Mouse (Mus musculus): ENCODE measurements around the gene Agbl1. TPM values are rescaled to one million over a fixed set of nuclear protein-coding genes. Genes with fewer than 3 reads are reported as not detected.
A peak's percentile ranks its signal among the peaks of the same experiment; 100 is the strongest.

The Agbl1 gene
- total RNA-seq, 2 experiments from 2014 or later, result 0.15 TPM; not detected in 1

GRCm38 (mm10) chr7:76381986-76382385, 152.3 kb downstream of the Agbl1 start:
- no peak for ATAC-seq (ENCODE audit: poor library complexity, severe bottlenecking)

- ATAC-seq (ENCODE audit: poor library complexity, severe bottlenecking), result no peak
Observed at GRCm38 (mm10) chr7:76389240-76389639, 159.6 kb downstream of the Agbl1 start.

- peak; percentile 26 for ATAC-seq (ENCODE audit: poor library complexity, severe bottlenecking)
Observed at GRCm38 (mm10) chr7:76392296-76392940, 162.7 kb downstream of the Agbl1 start.

- ATAC-seq (ENCODE audit: poor library complexity, severe bottlenecking), result peak; percentile 87
Observed at GRCm38 (mm10) chr7:76392941-76393817, 163.5 kb downstream of the Agbl1 start.

GRCm38 (mm10) chr7:76407930-76408557, 178.4 kb downstream of the Agbl1 start:
- no peak for ATAC-seq (ENCODE audit: poor library complexity, severe bottlenecking)

GRCm38 (mm10) chr7:76409020-76409419, 179.3 kb downstream of the Agbl1 start:
- no peak for ATAC-seq (ENCODE audit: poor library complexity, severe bottlenecking)

GRCm38 (mm10) chr7:76410403-76411180, 180.9 kb downstream of the Agbl1 start:
- no peak for ATAC-seq (ENCODE audit: poor library complexity, severe bottlenecking)

GRCm38 (mm10) chr7:76411933-76412587, 182.4 kb downstream of the Agbl1 start:
- ATAC-seq (ENCODE audit: poor library complexity, severe bottlenecking), result peak; percentile 87

- no peak for ATAC-seq (ENCODE audit: poor library complexity, severe bottlenecking)
Observed at GRCm38 (mm10) chr7:76416084-76416597, 186.5 kb downstream of the Agbl1 start.

GRCm38 (mm10) chr7:76438581-76438980, 208.9 kb downstream of the Agbl1 start:
- ATAC-seq (ENCODE audit: poor library complexity, severe bottlenecking), result no peak

- ATAC-seq (ENCODE audit: poor library complexity, severe bottlenecking), result no peak
Observed at GRCm38 (mm10) chr7:76438988-76439387, 209.3 kb downstream of the Agbl1 start.

GRCm38 (mm10) chr7:76462361-76463001, 232.8 kb downstream of the Agbl1 start:
- no peak for ATAC-seq (ENCODE audit: poor library complexity, severe bottlenecking)

GRCm38 (mm10) chr7:76466427-76466826, 236.7 kb downstream of the Agbl1 start:
- ATAC-seq (ENCODE audit: poor library complexity, severe bottlenecking), result no peak

- no peak for ATAC-seq (ENCODE audit: poor library complexity, severe bottlenecking)
Observed at GRCm38 (mm10) chr7:76474233-76474632, 244.5 kb downstream of the Agbl1 start.

GRCm38 (mm10) chr7:76485546-76485945, 255.9 kb downstream of the Agbl1 start:
- no peak for ATAC-seq (ENCODE audit: poor library complexity, severe bottlenecking)

- no peak for ATAC-seq (ENCODE audit: poor library complexity, severe bottlenecking)
Observed at GRCm38 (mm10) chr7:76487519-76487918, 257.8 kb downstream of the Agbl1 start.

- ATAC-seq (ENCODE audit: poor library complexity, severe bottlenecking), result no peak
Observed at GRCm38 (mm10) chr7:76524291-76524690, 294.6 kb downstream of the Agbl1 start.

GRCm38 (mm10) chr7:76546456-76546855, 316.8 kb downstream of the Agbl1 start:
- ATAC-seq (ENCODE audit: poor library complexity, severe bottlenecking), result no peak

- no peak for ATAC-seq (ENCODE audit: poor library complexity, severe bottlenecking)
Observed at GRCm38 (mm10) chr7:76547313-76547712, 317.6 kb downstream of the Agbl1 start.

- no peak for ATAC-seq (ENCODE audit: poor library complexity, severe bottlenecking)
Observed at GRCm38 (mm10) chr7:76551860-76552259, 322.2 kb downstream of the Agbl1 start.

Measured in megakaryocyte, adult 5-6 weeks (primary cell).